Mouse (Mus musculus): Measurements from ENCODE around the gene Pp2d1.

DNA sequence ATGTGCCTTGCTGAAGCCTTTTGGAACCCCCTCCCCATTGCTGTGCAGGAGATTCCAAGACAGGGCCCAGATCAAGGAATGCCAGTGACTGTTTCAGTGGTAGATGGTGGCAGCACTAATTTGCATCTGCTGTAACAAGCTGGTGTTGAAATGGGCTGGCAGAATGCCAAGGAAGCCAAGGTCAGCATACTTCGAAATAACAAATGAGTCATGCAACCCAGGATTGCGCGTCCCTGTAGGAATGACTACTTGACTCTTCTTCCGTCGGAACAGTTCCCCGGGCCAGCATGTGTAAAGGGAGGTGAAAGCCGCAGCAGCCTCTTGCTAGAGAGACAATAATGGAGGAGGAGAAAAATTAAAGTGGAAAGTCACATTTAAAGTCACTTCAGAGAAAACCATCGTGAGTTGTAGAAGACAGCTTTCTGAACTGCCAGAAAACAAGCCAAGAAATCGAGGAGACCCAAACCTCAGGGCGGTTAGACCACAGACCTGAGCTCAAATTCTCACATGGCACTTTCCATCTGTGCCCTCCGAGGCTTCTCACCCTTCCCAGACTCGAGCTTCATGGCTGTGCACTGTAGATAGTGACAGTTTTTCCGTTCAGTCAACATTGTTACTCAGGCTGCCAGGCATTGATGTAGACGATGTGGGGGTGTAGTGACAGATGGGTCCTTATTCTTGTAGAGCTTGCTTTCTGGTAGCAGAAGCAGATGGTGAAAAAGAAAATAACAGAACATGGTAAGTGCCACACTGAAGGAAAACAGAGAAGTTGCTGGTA, 48.0 kb upstream of the Pp2d1 start:
- no peak for TF ChIP-seq CTCF (IDR thresholded peaks at IDR 0.05; ENCODE audit: extremely low read depth, insufficient read length, insufficient replicate concordance, low read depth, low read length)
- TF ChIP-seq POLR2A (IDR thresholded peaks at IDR 0.05; ENCODE audit: low read depth, low read length): no peak

Data from small intestine, adult 2 months (tissue).